Mouse (Mus musculus): ENCODE measurements at regions not wholly inside any gene's neighbourhood (a gene's known extent, or its start where the extent isn't known, plus 50 kb on each side); places are given as distances from the start of the nearest gene placed in this dataset.
"Not testable (repeated sequence)": the region's sequence is repeated elsewhere in the genome, so short reads cannot be mapped to it uniquely, and the experiment has no call there.

- not testable (repeated sequence) for DNase-seq (ENCODE audit: low spot score in 2 of 2)
Measured at GRCm38 (mm10) chr13:50906431-50906830, 194.2 kb upstream of the Spin1 start.

GRCm38 (mm10) chr13:50906910-50907309 lies 193.8 kb upstream of the Spin1 start:
- DNase-seq (ENCODE audit: low spot score in 2 of 2) = no peak

GRCm38 (mm10) chr13:50912776-50913175 lies 187.9 kb upstream of the Spin1 start:
- not testable (repeated sequence) for DNase-seq (ENCODE audit: low spot score in 2 of 2)

- DNase-seq (ENCODE audit: low spot score in 2 of 2) = not testable (repeated sequence)
Measured at GRCm38 (mm10) chr13:50934017-50934416, 166.7 kb upstream of the Spin1 start.

- DNase-seq (ENCODE audit: low spot score in 2 of 2) = no peak
Measured at GRCm38 (mm10) chr13:50942561-50942960, 158.1 kb upstream of the Spin1 start.

- peak; percentile 45 to 92 for DNase-seq (ENCODE audit: low spot score in 2 of 2)
Measured at GRCm38 (mm10) chr13:50949545-50950226, 151.0 kb upstream of the Spin1 start.

- DNase-seq (ENCODE audit: low spot score in 2 of 2) = no peak
Measured at GRCm38 (mm10) chr13:50954671-50955070, 146.0 kb upstream of the Spin1 start.

- no peak for DNase-seq (ENCODE audit: low spot score in 2 of 2)
Measured at GRCm38 (mm10) chr13:50958051-50958883, 142.4 kb upstream of the Spin1 start.

- peak in 1 of 2 experiments; percentile 6 for DNase-seq (ENCODE audit: low spot score in 2 of 2)
Measured at GRCm38 (mm10) chr13:50960909-50961308, 139.8 kb upstream of the Spin1 start.

GRCm38 (mm10) chr13:50964070-50964469 lies 136.6 kb upstream of the Spin1 start:
- no peak for DNase-seq (ENCODE audit: low spot score in 2 of 2)

- not testable (repeated sequence) for DNase-seq (ENCODE audit: low spot score in 2 of 2)
Measured at GRCm38 (mm10) chr13:50965041-50965440, 135.6 kb upstream of the Spin1 start.

- no peak for DNase-seq (ENCODE audit: low spot score in 2 of 2)
Measured at GRCm38 (mm10) chr13:50965678-50966077, 135.0 kb upstream of the Spin1 start.

GRCm38 (mm10) chr13:50966826-50967225 lies 133.9 kb upstream of the Spin1 start:
- DNase-seq (ENCODE audit: low spot score in 2 of 2) = no peak

- no peak for DNase-seq (ENCODE audit: low spot score in 2 of 2)
Measured at GRCm38 (mm10) chr13:50973379-50973778, 127.3 kb upstream of the Spin1 start.

GRCm38 (mm10) chr13:50975306-50975920 lies 125.3 kb upstream of the Spin1 start:
- no peak for DNase-seq (ENCODE audit: low spot score in 2 of 2)

GRCm38 (mm10) chr13:50982005-50982404 lies 118.7 kb upstream of the Spin1 start:
- no peak for DNase-seq (ENCODE audit: low spot score in 2 of 2)

- DNase-seq (ENCODE audit: low spot score in 2 of 2) = no peak
Measured at GRCm38 (mm10) chr13:50982990-50983389, 117.7 kb upstream of the Spin1 start.

- no peak for DNase-seq (ENCODE audit: low spot score in 2 of 2)
Measured at GRCm38 (mm10) chr13:50991726-50992432, 108.8 kb upstream of the Spin1 start.

GRCm38 (mm10) chr13:50999738-51000137 lies 100.9 kb upstream of the Spin1 start:
- DNase-seq (ENCODE audit: low spot score in 2 of 2) = no peak

- no peak for DNase-seq (ENCODE audit: low spot score in 2 of 2)
Measured at GRCm38 (mm10) chr13:51004827-51005226, 95.9 kb upstream of the Spin1 start.

- no peak for DNase-seq (ENCODE audit: low spot score in 2 of 2)
Measured at GRCm38 (mm10) chr13:51010736-51011135, 89.9 kb upstream of the Spin1 start.

- no peak for DNase-seq (ENCODE audit: low spot score in 2 of 2)
Measured at GRCm38 (mm10) chr13:51016209-51016608, 84.5 kb upstream of the Spin1 start.

All from left cerebral cortex, adult 9 months (tissue).